Mouse (Mus musculus) G1E (cell line): ENCODE results near the gene Rbbp4.

ENCODE experiments used
- CTCF ChIP-seq: IDR thresholded peaks from 2 replicates; pipeline ENCODE4 v1.5.1; 2012; ENCODE audit warnings: low read depth, low read length, inconsistent platforms, mixed read lengths
- TAL1 ChIP-seq: conservative IDR thresholded peaks from 2 replicates; pipeline ENCODE4 v1.6.1; 2012; ENCODE audit warnings: low read depth, low read length, inconsistent platforms, mixed read lengths

GRCm38 (mm10) chr4:129266821-129267220 lies 68.3 kb downstream of the Rbbp4 start:
- no peak for TF ChIP-seq CTCF
- TF ChIP-seq TAL1, result no peak
